In genomic region chr2:153319036-153319643, GRCm38 (mm10) we compare ENCODE assay signal across 12 mouse cellular contexts. TPM values are rescaled to one million over a fixed set of nuclear protein-coding genes. Genes with fewer than 3 reads are reported as not detected.
DNase-seq lines count a peak whose midpoint lies in the region; ATAC-seq and TF ChIP-seq lines count a peak whose summit lies in the region.
"Had no signal": no experiment of that assay in that cellular context is flagged by ENCODE, and none has a peak within 500 bp of the region (broad histone marks: within the 10 kb centered on the region; RNA-seq: fewer than 3 reads in every experiment).

No protein-coding gene starts in this region.

- no peak for DNase-seq in thymus, adult 2 months
- no peak for DNase-seq in thymus, postnatal 0 days (ENCODE audit: low spot score)
- DNase-seq in cerebellum, postnatal 14 days: no peak
- no peak for DNase-seq in T-cell, adult 2 months (ENCODE audit: low spot score)
- DNase-seq in layer of hippocampus, postnatal 10 days (ENCODE audit: low spot score in 2 of 2): no peak
- DNase-seq: right cerebral cortex, adult 18-20 months had no signal

- H3K27ac ChIP-seq in intestine, embryonic 15.5 days: 0 out of 2 replicates have a peak overlapping the region, but pooled peaks have one; percentile 15
- H3K27ac ChIP-seq in intestine, postnatal 0 days (ENCODE audit: low read depth, low read length): no peak overlapping the region
- H3K27ac ChIP-seq in thymus, adult 2 months (ENCODE audit: control insufficient read depth, insufficient read depth, low read length): peak overlapping the region; percentile 59; the same call in 1 of the 2 replicates
- peak overlapping the region; percentile 34; the same call in 1 of the 2 replicates for H3K27ac ChIP-seq in lung, embryonic 16.5 days (ENCODE audit: low read length)
- H3K27ac ChIP-seq: liver, embryonic 14.5 days had no signal

- no peaks in the 10 kb centered on the region for H3K9me3 ChIP-seq in intestine, embryonic 15.5 days
- H3K9me3 ChIP-seq in intestine, postnatal 0 days (ENCODE audit: control insufficient read depth): no peaks in the 10 kb centered on the region
- no peaks in the 10 kb centered on the region for H3K9me3 ChIP-seq in lung, embryonic 16.5 days (ENCODE audit: control insufficient read depth, low read length)

- no peak overlapping the region for H3K9ac ChIP-seq in intestine, embryonic 15.5 days
- H3K9ac ChIP-seq in intestine, postnatal 0 days (ENCODE audit: low read depth, low read length): no peak overlapping the region
- H3K9ac ChIP-seq in lung, embryonic 16.5 days (ENCODE audit: low read length): no peak overlapping the region; the same call in 1 of the 2 replicates
- H3K9ac ChIP-seq: liver, embryonic 14.5 days had no signal

- no peak for TF ChIP-seq POLR2A in thymus, adult 2 months (IDR thresholded peaks at IDR 0.05; ENCODE audit: control insufficient read depth, extremely low read depth, insufficient read depth, low read length, poor library complexity)

- WGBS in intestine, embryonic 15.5 days: 80% methylated on average over 8 of the region's 8 CpGs
- WGBS in intestine, postnatal 0 days: 80% methylated on average over 8 of the region's 8 CpGs
- 43% methylated on average over 8 of the region's 8 CpGs for WGBS in thymus, adult 2 months
- 59% methylated on average over 8 of the region's 8 CpGs for WGBS in lung, embryonic 16.5 days

- peaks cover 12% of the 10 kb centered on the region for H3K36me3 ChIP-seq in intestine, embryonic 15.5 days
- peaks cover 71% of the 10 kb centered on the region for H3K36me3 ChIP-seq in intestine, postnatal 0 days (ENCODE audit: control insufficient read depth, insufficient read depth)
- H3K36me3 ChIP-seq in thymus, adult 2 months (ENCODE audit: control insufficient read depth, insufficient read depth, low read length): peaks cover 29% of the 10 kb centered on the region
- peaks cover 9% of the 10 kb centered on the region for H3K36me3 ChIP-seq in lung, embryonic 16.5 days (ENCODE audit: control insufficient read depth, insufficient read depth, low read length)

- TF ChIP-seq CTCF in intestine, postnatal 0 days (IDR thresholded peaks at IDR 0.05; ENCODE audit: low read depth): no peak
- TF ChIP-seq CTCF in thymus, adult 2 months (IDR thresholded peaks at IDR 0.05; ENCODE audit: borderline replicate concordance, control insufficient read depth, extremely low read depth, insufficient read depth, low read length, poor library complexity): no peak

- no peak overlapping the region for H3K4me3 ChIP-seq in intestine, embryonic 15.5 days (replicated peaks)
- H3K4me3 ChIP-seq in intestine, postnatal 0 days (ENCODE audit: low read depth, low read length): no peak overlapping the region
- no peak overlapping the region for H3K4me3 ChIP-seq in thymus, adult 2 months (ENCODE audit: control insufficient read depth, insufficient read depth, low read length)
- H3K4me3 ChIP-seq in lung, embryonic 16.5 days (ENCODE audit: low read length): no peak overlapping the region
- H3K4me3 ChIP-seq: myocyte had no signal

- H3K4me1 ChIP-seq in intestine, embryonic 15.5 days (replicated peaks): no peaks in the 10 kb centered on the region
- no peaks in the 10 kb centered on the region for H3K4me1 ChIP-seq in intestine, postnatal 0 days (replicated peaks; ENCODE audit: control insufficient read depth, insufficient read depth, low read length)
- H3K4me1 ChIP-seq in thymus, adult 2 months (replicated peaks; ENCODE audit: control insufficient read depth, insufficient read depth, low read length): peaks cover 7% of the 10 kb centered on the region
- no peaks in the 10 kb centered on the region for H3K4me1 ChIP-seq in lung, embryonic 16.5 days (replicated peaks; ENCODE audit: control insufficient read depth, insufficient read depth, low read length)

- no peak overlapping the region for H3K4me2 ChIP-seq in intestine, embryonic 15.5 days (replicated peaks)
- H3K4me2 ChIP-seq in intestine, postnatal 0 days (replicated peaks; ENCODE audit: low read depth): no peak overlapping the region
- H3K4me2 ChIP-seq in lung, embryonic 16.5 days (ENCODE audit: low read depth, low read length): no peak overlapping the region

- no peaks in the 10 kb centered on the region for H3K27me3 ChIP-seq in intestine, embryonic 15.5 days (replicated peaks)
- no peaks in the 10 kb centered on the region for H3K27me3 ChIP-seq in intestine, postnatal 0 days (replicated peaks; ENCODE audit: control insufficient read depth, insufficient read depth, low read length)
- H3K27me3 ChIP-seq in thymus, adult 2 months (ENCODE audit: control insufficient read depth, insufficient read depth, low read length): no peaks in the 10 kb centered on the region
- H3K27me3 ChIP-seq in lung, embryonic 16.5 days (ENCODE audit: control insufficient read depth, insufficient read depth, low read depth, low read length): no peaks in the 10 kb centered on the region

- ATAC-seq in intestine, embryonic 15.5 days: no peak
- no peak for ATAC-seq in intestine, postnatal 0 days
- ATAC-seq in lung, embryonic 16.5 days (ENCODE audit: low read depth): peak; percentile 36; the same call in 1 of the 2 replicates
- ATAC-seq: forebrain, embryonic 16.5 days had no signal

RNA-seq across cellular contexts. Expression of gene Asxl1, which starts 26.5 kb away (rescaled TPM):
- 12.4 and 13.5 TPM in 2 replicates for polyA plus RNA-seq in intestine, embryonic 15.5 days (2015; fragmentation: Nextera tagmentation; extraction: Ambion mirVana)
- 6.7 and 7.4 TPM in 2 replicates for polyA plus RNA-seq in intestine, postnatal 0 days (2015; fragmentation: Nextera tagmentation; extraction: Ambion mirVana)
- 30.1 and 36.3 TPM in 2 replicates for polyA plus RNA-seq in thymus, adult 2 months (2012; rRNA removed)
- polyA plus RNA-seq in thymus, postnatal 0 days (2015; fragmentation: Nextera tagmentation; extraction: Ambion mirVana): 13.3 and 15.6 TPM in 2 replicates
- 9.0 and 9.6 TPM in 2 replicates for polyA plus RNA-seq in lung, embryonic 16.5 days (2015; fragmentation: Nextera tagmentation; extraction: Ambion mirVana)
- total RNA-seq in layer of hippocampus, postnatal 10 days (2021): 10 to 100 TPM; 37.2 to 37.7 TPM

RNA-seq across cellular contexts. Expression of gene Kif3b, which starts 27.9 kb away (rescaled TPM):
- 7.1 and 7.7 TPM in 2 replicates for polyA plus RNA-seq in intestine, embryonic 15.5 days (2015; fragmentation: Nextera tagmentation; extraction: Ambion mirVana)
- polyA plus RNA-seq in intestine, postnatal 0 days (2015; fragmentation: Nextera tagmentation; extraction: Ambion mirVana): 8.1 and 8.2 TPM in 2 replicates
- polyA plus RNA-seq in thymus, adult 2 months (2012; rRNA removed): 13.0 and 15.7 TPM in 2 replicates
- 6.5 and 7.3 TPM in 2 replicates for polyA plus RNA-seq in thymus, postnatal 0 days (2015; fragmentation: Nextera tagmentation; extraction: Ambion mirVana)
- 7.1 TPM in 2 replicates for polyA plus RNA-seq in lung, embryonic 16.5 days (2015; fragmentation: Nextera tagmentation; extraction: Ambion mirVana)
- total RNA-seq in layer of hippocampus, postnatal 10 days (2021): 10 to 100 TPM; 83.0 to 89.2 TPM
